Comparison of ENCODE assay signal across 21 mouse cellular contexts in the genomic region with DNA sequence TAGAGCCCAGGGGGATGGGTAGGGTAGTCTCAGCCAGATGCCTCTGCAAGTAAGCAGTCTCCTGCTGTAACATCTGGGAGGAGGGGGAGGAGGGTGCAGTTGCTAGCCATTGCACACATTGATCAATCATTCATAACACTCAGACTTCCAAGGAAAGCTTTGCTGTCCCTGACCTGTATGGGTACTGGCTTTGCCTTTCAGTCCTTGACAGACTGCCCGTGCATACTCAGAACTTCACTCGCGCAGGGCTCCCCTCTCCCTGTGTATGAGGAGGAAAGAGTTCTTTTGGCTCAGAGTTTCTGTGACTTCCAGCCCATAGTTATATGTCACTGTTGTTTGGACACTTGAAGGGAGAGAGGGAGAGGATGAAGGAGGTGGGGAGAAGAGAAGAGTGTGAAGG. TPM values are rescaled to one million over a fixed set of nuclear protein-coding genes. Genes with fewer than 3 reads are reported as not detected.
DNase-seq lines count a peak whose midpoint lies in the region; ATAC-seq and TF ChIP-seq lines count a peak whose summit lies in the region.
"Had no signal": no experiment of that assay in that cellular context is flagged by ENCODE, and none has a peak within 500 bp of the region (broad histone marks: within the 10 kb centered on the region; RNA-seq: fewer than 3 reads in every experiment).

No protein-coding gene starts in this region.

- H3K27me3 ChIP-seq in intestine, embryonic 14.5 days (replicated peaks; ENCODE audit: control insufficient read depth, insufficient read depth, low read length) = no peaks in the 10 kb centered on the region
- H3K27me3 ChIP-seq in intestine, postnatal 0 days (replicated peaks; ENCODE audit: control insufficient read depth, insufficient read depth, low read length) = no peaks in the 10 kb centered on the region
- no peaks in the 10 kb centered on the region for H3K27me3 ChIP-seq in intestine, embryonic 16.5 days (replicated peaks; ENCODE audit: control insufficient read depth, insufficient read depth, low read length)
- H3K27me3 ChIP-seq in forebrain, embryonic 14.5 days (replicated peaks; ENCODE audit: control insufficient read depth, insufficient read depth, low read length) = no peaks in the 10 kb centered on the region
- H3K27me3 ChIP-seq: forebrain, embryonic 15.5 days; heart, embryonic 12.5 days; hindbrain, embryonic 15.5 days had no signal

- H3K36me3 ChIP-seq in intestine, embryonic 14.5 days (ENCODE audit: control insufficient read depth, insufficient read depth, low read length) = no peaks in the 10 kb centered on the region
- H3K36me3 ChIP-seq in intestine, postnatal 0 days (ENCODE audit: control insufficient read depth, insufficient read depth) = no peaks in the 10 kb centered on the region
- no peaks in the 10 kb centered on the region for H3K36me3 ChIP-seq in intestine, embryonic 16.5 days (ENCODE audit: control insufficient read depth, insufficient read depth, low read length)
- H3K36me3 ChIP-seq in forebrain, embryonic 14.5 days (ENCODE audit: control insufficient read depth, insufficient read depth, low read length) = no peaks in the 10 kb centered on the region
- H3K36me3 ChIP-seq: embryonic facial prominence, embryonic 10.5 days; forebrain, embryonic 10.5 days; forebrain, embryonic 15.5 days; G1E; heart, embryonic 12.5 days; hindbrain, embryonic 10.5 days; hindbrain, embryonic 15.5 days had no signal

- no peak overlapping the region for H3K9ac ChIP-seq in intestine, embryonic 14.5 days (ENCODE audit: low read length)
- H3K9ac ChIP-seq in intestine, postnatal 0 days (ENCODE audit: low read depth, low read length) = no peak overlapping the region
- no peak overlapping the region for H3K9ac ChIP-seq in intestine, embryonic 16.5 days (ENCODE audit: low read depth, low read length)
- no peak overlapping the region for H3K9ac ChIP-seq in forebrain, embryonic 14.5 days (ENCODE audit: low read length)
- H3K9ac ChIP-seq: forebrain, embryonic 15.5 days; heart, embryonic 12.5 days; hindbrain, embryonic 15.5 days had no signal

- ATAC-seq in intestine, embryonic 14.5 days (replicated peaks; ENCODE audit: low FRiP score, low TSS enrichment, low read depth) = 0 out of 2 replicates have a peak, but pooled peaks have one; percentile 5
- ATAC-seq in intestine, postnatal 0 days = no peak
- peak; percentile 23; the same call in 1 of the 2 replicates for ATAC-seq in intestine, embryonic 16.5 days
- ATAC-seq in forebrain, embryonic 14.5 days = no peak
- ATAC-seq: CD4-positive, CD25-positive, alpha-beta regulatory T cell, adult 4 months; forebrain, embryonic 15.5 days had no signal

- H3K27ac ChIP-seq in intestine, embryonic 14.5 days (ENCODE audit: low read depth) = no peak overlapping the region
- H3K27ac ChIP-seq in intestine, postnatal 0 days (ENCODE audit: low read depth, low read length) = no peak overlapping the region
- no peak overlapping the region for H3K27ac ChIP-seq in intestine, embryonic 16.5 days (ENCODE audit: low read length)
- no peak overlapping the region for H3K27ac ChIP-seq in forebrain, embryonic 14.5 days (ENCODE audit: low read depth, low read length)
- H3K27ac ChIP-seq: embryonic facial prominence, embryonic 10.5 days; forebrain, embryonic 10.5 days; forebrain, embryonic 15.5 days; hindbrain, embryonic 10.5 days; hindbrain, embryonic 15.5 days had no signal

- TF ChIP-seq CTCF in intestine, postnatal 0 days (IDR thresholded peaks at IDR 0.05; ENCODE audit: low read depth) = no peak

- no peaks in the 10 kb centered on the region for H3K9me3 ChIP-seq in intestine, embryonic 14.5 days (ENCODE audit: control insufficient read depth, low read length)
- H3K9me3 ChIP-seq in intestine, postnatal 0 days (ENCODE audit: control insufficient read depth) = no peaks in the 10 kb centered on the region
- no peaks in the 10 kb centered on the region for H3K9me3 ChIP-seq in intestine, embryonic 16.5 days (ENCODE audit: control insufficient read depth, low read length)
- H3K9me3 ChIP-seq in forebrain, embryonic 14.5 days (replicated peaks; ENCODE audit: control insufficient read depth, low read length) = no peaks in the 10 kb centered on the region
- H3K9me3 ChIP-seq: embryonic facial prominence, embryonic 10.5 days; forebrain, embryonic 15.5 days; G1E; heart, embryonic 12.5 days; hindbrain, embryonic 15.5 days had no signal

- WGBS in intestine, embryonic 14.5 days = 77% methylated on average over 3 of the region's 3 CpGs
- WGBS in intestine, postnatal 0 days = 73% methylated on average over 3 of the region's 3 CpGs
- WGBS in intestine, embryonic 16.5 days = 80% methylated on average over 3 of the region's 3 CpGs
- 95% methylated on average over 3 of the region's 3 CpGs for WGBS in forebrain, embryonic 14.5 days

- H3K4me3 ChIP-seq in intestine, embryonic 14.5 days (ENCODE audit: low read depth, low read length) = no peak overlapping the region
- no peak overlapping the region for H3K4me3 ChIP-seq in intestine, postnatal 0 days (ENCODE audit: low read depth, low read length)
- H3K4me3 ChIP-seq in intestine, embryonic 16.5 days (ENCODE audit: low read length) = no peak overlapping the region
- H3K4me3 ChIP-seq in forebrain, embryonic 14.5 days (ENCODE audit: low read depth, low read length) = no peak overlapping the region
- H3K4me3 ChIP-seq: embryonic facial prominence, embryonic 10.5 days; erythroblast, embryonic 14.5 days; forebrain, embryonic 10.5 days; forebrain, embryonic 15.5 days; heart, embryonic 12.5 days; hindbrain, embryonic 10.5 days; hindbrain, embryonic 15.5 days had no signal

- H3K4me2 ChIP-seq in intestine, embryonic 14.5 days (ENCODE audit: low read length) = no peak overlapping the region
- no peak overlapping the region for H3K4me2 ChIP-seq in intestine, postnatal 0 days (replicated peaks; ENCODE audit: low read depth)
- no peak overlapping the region for H3K4me2 ChIP-seq in intestine, embryonic 16.5 days (ENCODE audit: low read depth, low read length)
- H3K4me2 ChIP-seq in forebrain, embryonic 14.5 days (ENCODE audit: low read length) = no peak overlapping the region
- H3K4me2 ChIP-seq: forebrain, embryonic 15.5 days; heart, embryonic 12.5 days; hindbrain, embryonic 15.5 days had no signal

- peak; percentile 49 for DNase-seq in adrenal gland, adult 2 months
- DNase-seq in adrenal gland, postnatal 25 days = no peak
- DNase-seq in intestine, embryonic 14.5 days (ENCODE audit: low spot score) = no peak
- DNase-seq in adrenal gland, postnatal 14 days = peak; percentile 23
- no peak for DNase-seq in forebrain, embryonic 14.5 days (ENCODE audit: low spot score)
- DNase-seq: B cell, adult 2 months; cerebellum, adult 2 months; cerebellum, postnatal 10 days; gastrocnemius, postnatal 10 days; kidney, adult 2 months had no signal

- no peaks in the 10 kb centered on the region for H3K4me1 ChIP-seq in intestine, embryonic 14.5 days (replicated peaks; ENCODE audit: control insufficient read depth, insufficient read depth, low read length)
- H3K4me1 ChIP-seq in intestine, postnatal 0 days (replicated peaks; ENCODE audit: control insufficient read depth, insufficient read depth, low read length) = no peaks in the 10 kb centered on the region
- H3K4me1 ChIP-seq in intestine, embryonic 16.5 days (ENCODE audit: control insufficient read depth, insufficient read depth, low read length) = peaks cover 4% of the 10 kb centered on the region; the same call in 1 of the 2 replicates
- no peaks in the 10 kb centered on the region for H3K4me1 ChIP-seq in forebrain, embryonic 14.5 days (ENCODE audit: control insufficient read depth, insufficient read depth, low read length)
- H3K4me1 ChIP-seq: embryonic facial prominence, embryonic 10.5 days; forebrain, embryonic 10.5 days; forebrain, embryonic 15.5 days; heart, embryonic 12.5 days; hindbrain, embryonic 10.5 days; hindbrain, embryonic 15.5 days had no signal

RNA-seq across cellular contexts. Expression of a gene that starts 24.2 kb away (rescaled TPM):
- 10 to 100 TPM; 35.9 to 56.1 TPM for total RNA-seq in adrenal gland, adult 2 months (2021)
- polyA plus RNA-seq in adrenal gland, adult 2 months (2012; rRNA removed) = 1.2 and 2.4 TPM in 2 replicates
- total RNA-seq in adrenal gland, postnatal 25 days (2021) = 37.9 and 53.0 TPM in 2 replicates
- polyA plus RNA-seq in intestine, embryonic 14.5 days (2014; fragmentation: Nextera tagmentation; extraction: Ambion mirVana) = 46.2 and 47.8 TPM in 2 replicates
- 58.7 and 59.9 TPM in 2 replicates for polyA plus RNA-seq in intestine, postnatal 0 days (2015; fragmentation: Nextera tagmentation; extraction: Ambion mirVana)
- total RNA-seq in adrenal gland, postnatal 14 days (2021) = 47.7 and 52.0 TPM in 2 replicates
- polyA plus RNA-seq in intestine, embryonic 16.5 days (2015; fragmentation: Nextera tagmentation; extraction: Ambion mirVana) = 35.6 and 36.9 TPM in 2 replicates
- 43.8 and 54.4 TPM in 2 replicates for polyA plus RNA-seq in forebrain, embryonic 14.5 days (2014; fragmentation: Nextera tagmentation; extraction: Ambion mirVana)

Comparison
In these comparisons a context has a peak if more than half of its experiments do, and no peak if none do; other contexts are left out.
1. DNase-seq: peak in adrenal gland, adult 2 months (single experiment) and adrenal gland, postnatal 14 days (single experiment); none in adrenal gland, postnatal 25 days (single experiment), intestine, embryonic 14.5 days (single experiment) and forebrain, embryonic 14.5 days (single experiment).
2. ATAC-seq: peak in intestine, embryonic 14.5 days (single experiment) and intestine, embryonic 16.5 days (single experiment); none in intestine, postnatal 0 days (single experiment) and forebrain, embryonic 14.5 days (single experiment).
3. RNA of a gene that starts 24.2 kb away (polyA plus RNA-seq): 58.7 to 59.9 TPM in intestine, postnatal 0 days, 46.2 to 47.8 TPM in intestine, embryonic 14.5 days, 43.8 to 54.4 TPM in forebrain, embryonic 14.5 days and 35.6 to 36.9 TPM in intestine, embryonic 16.5 days; 1.2 to 2.4 TPM in adrenal gland, adult 2 months; every median in the first group is over 10 times any median in the second.